Mouse (Mus musculus): ENCODE data around the gene Ramp1. TPM values are rescaled to one million over a fixed set of nuclear protein-coding genes. Genes with fewer than 3 reads are reported as not detected.
A peak's percentile ranks its signal among the peaks of the same experiment; 100 is the strongest.

Ramp1 gene
- polyA plus RNA-seq, 1 experiment from 2014 or later: 5.0 TPM

- H3K4me1 ChIP-seq (ENCODE audit: insufficient read depth): 0 out of 2 replicates have a peak, but pooled peaks cover 7% of the 10 kb centered on the region
- no peaks in the 10 kb centered on the region for H3K36me3 ChIP-seq (ENCODE audit: insufficient read depth)
- DNase-seq: no peak
- no peak overlapping the region for H3K4me2 ChIP-seq
- no peak overlapping the region for H3K9ac ChIP-seq
- H3K27me3 ChIP-seq (ENCODE audit: insufficient read depth, low read length): no peaks in the 10 kb centered on the region
- H3K27ac ChIP-seq (ENCODE audit: low read depth): no peak overlapping the region
- no peak for ATAC-seq (ENCODE audit: insufficient read depth)
- H3K4me3 ChIP-seq (ENCODE audit: low read depth, low read length): no peak overlapping the region
- TF ChIP-seq CTCF (IDR thresholded peaks at IDR 0.05; ENCODE audit: low read depth): no peak
- no peaks in the 10 kb centered on the region for H3K9me3 ChIP-seq (ENCODE audit: low read depth, low read length)
- WGBS: 76% methylated on average over 3 of the region's 3 CpGs
These were observed 27.9 kb downstream of the Ramp1 start for GRCm38 (mm10) chr1:91207334-91208074.

DNA sequence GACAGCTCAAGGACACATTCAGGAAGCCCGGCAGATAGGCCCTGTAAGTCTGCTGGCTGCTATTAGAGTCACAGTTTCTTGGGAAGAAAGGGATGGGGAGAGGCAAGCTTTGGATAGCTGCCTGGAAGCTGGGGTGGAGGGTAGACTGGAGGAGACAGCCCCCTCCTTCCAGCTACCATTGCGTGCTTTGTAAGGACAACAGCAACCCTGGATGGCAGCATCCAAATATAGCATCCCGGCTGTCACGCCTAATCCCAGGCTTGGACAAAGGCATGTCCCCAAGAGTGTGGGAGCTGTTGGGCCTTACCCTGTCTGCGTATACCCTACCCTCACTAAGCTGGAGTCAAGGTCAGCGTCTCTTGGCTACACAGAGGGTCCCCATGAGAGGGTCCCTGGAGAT is 29.7 kb downstream of the Ramp1 start:
- DNase-seq (peak; percentile 37), ATAC-seq (ENCODE audit: insufficient read depth) (no peak)
- H3K27ac ChIP-seq (ENCODE audit: low read depth): no peak overlapping the region
- WGBS: 76% methylated on average over 6 of the region's 6 CpGs
- 0 out of 2 replicates have a peak, but pooled peaks cover 7% of the 10 kb centered on the region for H3K4me1 ChIP-seq (ENCODE audit: insufficient read depth)
- H3K4me2 ChIP-seq: no peak overlapping the region
- TF ChIP-seq CTCF (IDR thresholded peaks at IDR 0.05; ENCODE audit: low read depth): no peak
- no peak overlapping the region for H3K9ac ChIP-seq
- no peaks in the 10 kb centered on the region for H3K27me3 ChIP-seq (ENCODE audit: insufficient read depth, low read length)
- no peaks in the 10 kb centered on the region for H3K36me3 ChIP-seq (ENCODE audit: insufficient read depth)
- H3K9me3 ChIP-seq (ENCODE audit: low read depth, low read length): no peaks in the 10 kb centered on the region
- H3K4me3 ChIP-seq (ENCODE audit: low read depth, low read length): no peak overlapping the region

- Histone ChIP-seq H3K9ac (no peak overlapping the region), H3K27ac (ENCODE audit: low read depth) (no peak overlapping the region), H3K4me1 (ENCODE audit: insufficient read depth) (0 out of 2 replicates have a peak, but pooled peaks cover 7% of the 10 kb centered on the region), H3K4me3 (ENCODE audit: low read depth, low read length) (no peak overlapping the region), H3K4me2 (no peak overlapping the region), H3K9me3 (ENCODE audit: low read depth, low read length) (no peaks in the 10 kb centered on the region), H3K27me3 (ENCODE audit: insufficient read depth, low read length) (no peaks in the 10 kb centered on the region), H3K36me3 (ENCODE audit: insufficient read depth) (no peaks in the 10 kb centered on the region)
- no peak for ATAC-seq (ENCODE audit: insufficient read depth)
- no peak for TF ChIP-seq CTCF (IDR thresholded peaks at IDR 0.05; ENCODE audit: low read depth)
- 71% methylated on average over 6 of the region's 6 CpGs for WGBS
- DNase-seq: peak; percentile 29
These were observed 30.2 kb downstream of the Ramp1 start for GRCm38 (mm10) chr1:91209785-91210184.

DNA sequence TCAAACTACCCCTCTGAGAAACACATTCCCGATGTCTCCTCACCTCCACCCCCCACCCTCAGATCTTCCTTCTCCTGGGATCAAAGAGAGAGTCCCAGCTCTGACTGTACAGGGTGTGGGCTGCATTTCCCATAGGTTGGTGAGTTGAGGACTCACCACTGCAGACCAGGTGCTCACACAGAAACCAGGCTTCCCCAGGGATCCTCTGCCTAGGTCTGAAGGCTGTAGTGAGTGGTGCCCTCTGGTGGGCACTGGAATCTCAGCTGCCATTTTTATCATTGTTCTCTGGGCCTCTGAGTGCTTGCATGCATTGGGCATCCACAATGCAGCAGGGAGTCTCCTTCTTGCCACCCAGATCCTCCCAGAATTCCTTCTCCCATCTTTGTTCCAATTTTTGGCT is 31.5 kb downstream of the Ramp1 start:
- H3K4me1 ChIP-seq (ENCODE audit: insufficient read depth): 0 out of 2 replicates have a peak, but pooled peaks cover 9% of the 10 kb centered on the region
- DNase-seq (peak; percentile 81), ATAC-seq (ENCODE audit: insufficient read depth) (peak; percentile 79)
- H3K4me3 ChIP-seq (ENCODE audit: low read depth, low read length): no peak overlapping the region
- no peaks in the 10 kb centered on the region for H3K27me3 ChIP-seq (ENCODE audit: insufficient read depth, low read length)
- no peak overlapping the region for H3K9ac ChIP-seq
- H3K27ac ChIP-seq (ENCODE audit: low read depth): peak overlapping the region; percentile 18; the same call in 1 of the 2 replicates
- H3K36me3 ChIP-seq (ENCODE audit: insufficient read depth): no peaks in the 10 kb centered on the region
- TF ChIP-seq CTCF (IDR thresholded peaks at IDR 0.05; ENCODE audit: low read depth): peak; percentile 84
- 70% methylated on average over 1 of the region's 1 CpGs for whole genome bisulfite sequencing
- no peaks in the 10 kb centered on the region for H3K9me3 ChIP-seq (ENCODE audit: low read depth, low read length)
- H3K4me2 ChIP-seq: no peak overlapping the region

- Histone ChIP-seq H3K4me1 (ENCODE audit: insufficient read depth) (0 out of 2 replicates have a peak, but pooled peaks cover 10% of the 10 kb centered on the region), H3K4me2 (no peak overlapping the region), H3K9ac (no peak overlapping the region), H3K27me3 (ENCODE audit: insufficient read depth, low read length) (no peaks in the 10 kb centered on the region), H3K9me3 (ENCODE audit: low read depth, low read length) (no peaks in the 10 kb centered on the region), H3K4me3 (ENCODE audit: low read depth, low read length) (no peak overlapping the region), H3K27ac (ENCODE audit: low read depth) (peak overlapping the region; percentile 18; the same call in 1 of the 2 replicates), H3K36me3 (ENCODE audit: insufficient read depth) (no peaks in the 10 kb centered on the region)
- no peak for TF ChIP-seq CTCF (IDR thresholded peaks at IDR 0.05; ENCODE audit: low read depth)
- DNase-seq: peak; percentile 51
- WGBS: 46% methylated on average over 7 of the region's 7 CpGs
- ATAC-seq (ENCODE audit: insufficient read depth): peak; percentile 35; the same call in 1 of the 2 replicates
These were observed 32.0 kb downstream of the Ramp1 start for GRCm38 (mm10) chr1:91211591-91212008.

DNA sequence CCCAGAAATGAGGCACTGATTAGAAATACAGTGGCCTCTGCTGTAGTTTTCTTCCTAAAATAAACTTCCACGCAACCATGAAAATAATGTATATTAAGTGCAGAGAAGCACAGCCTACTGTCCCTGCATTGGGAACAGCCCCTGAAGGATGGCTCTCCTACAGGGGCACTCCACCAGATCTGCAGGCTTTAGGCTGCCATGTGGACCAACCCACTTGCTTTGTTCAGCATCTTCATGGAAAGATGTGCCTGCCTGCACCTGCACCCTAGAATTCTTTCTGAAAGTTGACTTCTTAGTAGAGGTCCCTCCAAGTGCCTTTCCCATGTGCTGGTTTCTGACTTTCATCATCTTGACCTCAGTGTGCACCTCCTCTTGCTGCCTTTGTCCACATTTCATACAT is 35.6 kb downstream of the Ramp1 start:
- no peak for TF ChIP-seq CTCF (IDR thresholded peaks at IDR 0.05; ENCODE audit: low read depth)
- no peak overlapping the region for H3K4me3 ChIP-seq (ENCODE audit: low read depth, low read length)
- ATAC-seq (ENCODE audit: insufficient read depth): no peak
- no peak overlapping the region for H3K4me2 ChIP-seq
- H3K4me1 ChIP-seq (ENCODE audit: insufficient read depth): 0 out of 2 replicates have a peak, but pooled peaks cover 10% of the 10 kb centered on the region
- no peak overlapping the region for H3K9ac ChIP-seq
- DNase-seq: no peak
- H3K36me3 ChIP-seq (ENCODE audit: insufficient read depth): no peaks in the 10 kb centered on the region
- H3K27ac ChIP-seq (ENCODE audit: low read depth): no peak overlapping the region
- 94% methylated on average over 1 of the region's 1 CpGs for WGBS
- no peaks in the 10 kb centered on the region for H3K9me3 ChIP-seq (ENCODE audit: low read depth, low read length)
- H3K27me3 ChIP-seq (ENCODE audit: insufficient read depth, low read length): no peaks in the 10 kb centered on the region

DNA sequence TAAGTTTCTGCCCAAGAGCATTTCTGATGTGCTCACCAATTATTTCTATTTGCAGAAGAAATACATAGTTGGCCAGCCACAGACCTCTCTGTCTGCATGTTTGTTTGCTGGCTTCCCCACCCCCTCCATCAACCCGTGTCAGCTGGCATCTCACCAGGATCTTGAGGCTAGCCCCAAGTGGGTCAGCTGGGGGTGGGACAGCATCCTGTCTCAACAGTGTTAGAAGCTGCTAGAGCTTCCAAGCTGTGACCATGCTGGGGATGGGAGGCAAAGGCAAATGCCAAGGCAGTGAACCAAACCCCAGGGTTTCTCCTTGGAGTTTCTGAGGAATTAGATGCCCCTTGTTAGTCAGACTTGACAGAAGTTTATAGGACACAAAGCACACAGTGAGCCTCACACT is 36.4 kb downstream of the Ramp1 start:
- Histone ChIP-seq H3K9ac (no peak overlapping the region), H3K4me2 (no peak overlapping the region), H3K27me3 (ENCODE audit: insufficient read depth, low read length) (no peaks in the 10 kb centered on the region), H3K4me3 (ENCODE audit: low read depth, low read length) (no peak overlapping the region), H3K9me3 (ENCODE audit: low read depth, low read length) (no peaks in the 10 kb centered on the region), H3K36me3 (ENCODE audit: insufficient read depth) (no peaks in the 10 kb centered on the region), H3K27ac (ENCODE audit: low read depth) (peak overlapping the region; percentile 21; the same call in 1 of the 2 replicates), H3K4me1 (ENCODE audit: insufficient read depth) (0 out of 2 replicates have a peak, but pooled peaks cover 10% of the 10 kb centered on the region)
- ATAC-seq (ENCODE audit: insufficient read depth) (no peak), DNase-seq (peak; percentile 29)
- no peak for TF ChIP-seq CTCF (IDR thresholded peaks at IDR 0.05; ENCODE audit: low read depth)
- 16% methylated on average over 1 of the region's 1 CpGs for WGBS

Data from lung, embryonic 14.5 days (tissue).